Mouse (Mus musculus): Measurements from ENCODE around the gene Rnps1. TPM values are rescaled to one million over a fixed set of nuclear protein-coding genes. Genes with fewer than 3 reads are reported as not detected.

The Rnps1 gene
- polyA plus RNA-seq (2012; rRNA removed) = 44.2 and 76.7 TPM in 2 replicates

GRCm38 (mm10) chr17:24414230-24414976, at the start of gene Rnps1:
Gene Rnps1, plus strand, starts transcription at chr17:24414565.
- H3K4me3 ChIP-seq (ENCODE audit: low read depth, low read length) = peak within 1 kb of the TSS; percentile 90
- H3K27ac ChIP-seq (ENCODE audit: insufficient read depth, low read depth, low read length) = peak within 1 kb of the TSS; percentile 94
- under 1% methylated on average over 64 of the region's 64 CpGs for WGBS
- H3K36me3 ChIP-seq (ENCODE audit: control insufficient read depth, insufficient read depth, low read length) = peaks cover 34% of the 10 kb centered on the region
- no peaks in the 10 kb centered on the region for H3K27me3 ChIP-seq (ENCODE audit: control insufficient read depth, insufficient read depth, low read length)
- peak; percentile 51; the same call in 1 of the 2 replicates for TF ChIP-seq POLR2A (IDR thresholded peaks at IDR 0.05; ENCODE audit: low read depth, low read length)
- TF ChIP-seq CTCF (IDR thresholded peaks at IDR 0.05; ENCODE audit: extremely low read depth, insufficient read length, insufficient replicate concordance, low read depth, low read length) = no peak
- peaks cover 5% of the 10 kb centered on the region; the same call in 1 of the 2 replicates for H3K4me1 ChIP-seq (ENCODE audit: control insufficient read depth, insufficient read depth, insufficient read length, low read length)

GRCm38 (mm10) chr17:24365863-24366262, 48.5 kb upstream of the Rnps1 start:
- no peak for TF ChIP-seq POLR2A (IDR thresholded peaks at IDR 0.05; ENCODE audit: low read depth, low read length)
- no peak for TF ChIP-seq CTCF (IDR thresholded peaks at IDR 0.05; ENCODE audit: extremely low read depth, insufficient read length, insufficient replicate concordance, low read depth, low read length)
- Histone ChIP-seq H3K27ac (ENCODE audit: insufficient read depth, low read depth, low read length) (no peak overlapping the region), H3K36me3 (ENCODE audit: control insufficient read depth, insufficient read depth, low read length) (peaks cover 23% of the 10 kb centered on the region), H3K4me3 (ENCODE audit: low read depth, low read length) (no peak overlapping the region), H3K4me1 (ENCODE audit: control insufficient read depth, insufficient read depth, insufficient read length, low read length) (no peaks in the 10 kb centered on the region), H3K27me3 (ENCODE audit: control insufficient read depth, insufficient read depth, low read length) (no peaks in the 10 kb centered on the region)
- WGBS = 77% methylated on average over 13 of the region's 13 CpGs

GRCm38 (mm10) chr17:24375094-24375712, 39.2 kb upstream of the Rnps1 start:
- TF ChIP-seq POLR2A (IDR thresholded peaks at IDR 0.05; ENCODE audit: low read depth, low read length) (no peak), CTCF (IDR thresholded peaks at IDR 0.05; ENCODE audit: extremely low read depth, insufficient read length, insufficient replicate concordance, low read depth, low read length) (no peak)
- Histone ChIP-seq H3K36me3 (ENCODE audit: control insufficient read depth, insufficient read depth, low read length) (peaks cover 27% of the 10 kb centered on the region), H3K27ac (ENCODE audit: insufficient read depth, low read depth, low read length) (no peak overlapping the region), H3K4me1 (ENCODE audit: control insufficient read depth, insufficient read depth, insufficient read length, low read length) (no peaks in the 10 kb centered on the region), H3K4me3 (ENCODE audit: low read depth, low read length) (no peak overlapping the region), H3K27me3 (ENCODE audit: control insufficient read depth, insufficient read depth, low read length) (no peaks in the 10 kb centered on the region)
- 68% methylated on average over 5 of the region's 5 CpGs for WGBS

GRCm38 (mm10) chr17:24375886-24376285, 38.5 kb upstream of the Rnps1 start:
- Histone ChIP-seq H3K36me3 (ENCODE audit: control insufficient read depth, insufficient read depth, low read length) (peaks cover 29% of the 10 kb centered on the region), H3K27me3 (ENCODE audit: control insufficient read depth, insufficient read depth, low read length) (no peaks in the 10 kb centered on the region), H3K4me1 (ENCODE audit: control insufficient read depth, insufficient read depth, insufficient read length, low read length) (no peaks in the 10 kb centered on the region), H3K4me3 (ENCODE audit: low read depth, low read length) (no peak overlapping the region), H3K27ac (ENCODE audit: insufficient read depth, low read depth, low read length) (no peak overlapping the region)
- WGBS = 92% methylated on average over 6 of the region's 6 CpGs
- TF ChIP-seq POLR2A (IDR thresholded peaks at IDR 0.05; ENCODE audit: low read depth, low read length) (no peak), CTCF (IDR thresholded peaks at IDR 0.05; ENCODE audit: extremely low read depth, insufficient read length, insufficient replicate concordance, low read depth, low read length) (no peak)

- no peak overlapping the region for H3K4me3 ChIP-seq (ENCODE audit: low read depth, low read length)
- WGBS = 77% methylated on average over 2 of the region's 2 CpGs
- no peak overlapping the region for H3K27ac ChIP-seq (ENCODE audit: insufficient read depth, low read depth, low read length)
- H3K4me1 ChIP-seq (ENCODE audit: control insufficient read depth, insufficient read depth, insufficient read length, low read length) = no peaks in the 10 kb centered on the region
- H3K36me3 ChIP-seq (ENCODE audit: control insufficient read depth, insufficient read depth, low read length) = peaks cover 37% of the 10 kb centered on the region
- no peak for TF ChIP-seq CTCF (IDR thresholded peaks at IDR 0.05; ENCODE audit: extremely low read depth, insufficient read length, insufficient replicate concordance, low read depth, low read length)
- no peak for TF ChIP-seq POLR2A (IDR thresholded peaks at IDR 0.05; ENCODE audit: low read depth, low read length)
- no peaks in the 10 kb centered on the region for H3K27me3 ChIP-seq (ENCODE audit: control insufficient read depth, insufficient read depth, low read length)
Measured at GRCm38 (mm10) chr17:24378496-24378895, 35.9 kb upstream of the Rnps1 start.

- Histone ChIP-seq H3K36me3 (ENCODE audit: control insufficient read depth, insufficient read depth, low read length) (peaks cover 40% of the 10 kb centered on the region), H3K27me3 (ENCODE audit: control insufficient read depth, insufficient read depth, low read length) (no peaks in the 10 kb centered on the region), H3K4me1 (ENCODE audit: control insufficient read depth, insufficient read depth, insufficient read length, low read length) (no peaks in the 10 kb centered on the region), H3K27ac (ENCODE audit: insufficient read depth, low read depth, low read length) (no peak overlapping the region), H3K4me3 (ENCODE audit: low read depth, low read length) (no peak overlapping the region)
- WGBS = 49% methylated on average over 8 of the region's 8 CpGs
- TF ChIP-seq CTCF (IDR thresholded peaks at IDR 0.05; ENCODE audit: extremely low read depth, insufficient read length, insufficient replicate concordance, low read depth, low read length) (no peak), POLR2A (IDR thresholded peaks at IDR 0.05; ENCODE audit: low read depth, low read length) (no peak)
Measured at GRCm38 (mm10) chr17:24383789-24384188, 30.6 kb upstream of the Rnps1 start.

GRCm38 (mm10) chr17:24388711-24389110, 25.7 kb upstream of the Rnps1 start:
- Histone ChIP-seq H3K27ac (ENCODE audit: insufficient read depth, low read depth, low read length) (no peak overlapping the region), H3K27me3 (ENCODE audit: control insufficient read depth, insufficient read depth, low read length) (no peaks in the 10 kb centered on the region), H3K4me1 (ENCODE audit: control insufficient read depth, insufficient read depth, insufficient read length, low read length) (no peaks in the 10 kb centered on the region; the same call in 1 of the 2 replicates), H3K4me3 (ENCODE audit: low read depth, low read length) (no peak overlapping the region), H3K36me3 (ENCODE audit: control insufficient read depth, insufficient read depth, low read length) (peaks cover 26% of the 10 kb centered on the region)
- WGBS = 93% methylated on average over 5 of the region's 5 CpGs
- TF ChIP-seq POLR2A (IDR thresholded peaks at IDR 0.05; ENCODE audit: low read depth, low read length) (no peak), CTCF (IDR thresholded peaks at IDR 0.05; ENCODE audit: extremely low read depth, insufficient read length, insufficient replicate concordance, low read depth, low read length) (no peak)
